Mouse (Mus musculus) adrenal gland, adult 8-10 months (tissue): ENCODE results near the gene Hist1h2ad. TPM values are rescaled to one million over a fixed set of nuclear protein-coding genes. Genes with fewer than 3 reads are reported as not detected.
"Not testable (repeated sequence)": the region's sequence is repeated elsewhere in the genome, so short reads cannot be mapped to it uniquely, and the experiment has no call there.

Experiments
- DNase-seq: peaks from one replicate; pipeline ENCODE4 v3.0.0; 2022
- total RNA-seq, 4 experiments: library from RNA; stranded (reverse); gene quantifications; 2 replicates each; pipeline ENCODE4 v1.2.4; 2022

The Hist1h2ad gene
- total RNA-seq, result 1 to 10 TPM; 4.8 to 9.8 (median 5.8) TPM

- DNase-seq, result peak; percentile 89
Measured at GRCm38 (mm10) chr13:23573898-23574524, at the start of gene Hist1h2ad, which contains the start of gene Hist1h2bf. Hist1h2ad (plus strand) TSS chr13:23574381. Hist1h2bf (minus strand) TSS chr13:23574196.

- peak; percentile 66 for DNase-seq
Measured at GRCm38 (mm10) chr13:23524654-23525053, 49.5 kb upstream of the Hist1h2ad start.

GRCm38 (mm10) chr13:23525901-23526300 is 48.3 kb upstream of the Hist1h2ad start:
- DNase-seq, result no peak

GRCm38 (mm10) chr13:23526312-23526711 is 47.9 kb upstream of the Hist1h2ad start:
- DNase-seq, result peak; percentile 88

GRCm38 (mm10) chr13:23529005-23529404 is 45.2 kb upstream of the Hist1h2ad start:
- no peak for DNase-seq

- DNase-seq, result no peak
Measured at GRCm38 (mm10) chr13:23529480-23530165, 44.6 kb upstream of the Hist1h2ad start.

GRCm38 (mm10) chr13:23530181-23530900 is 43.8 kb upstream of the Hist1h2ad start:
- peak; percentile 52 for DNase-seq

GRCm38 (mm10) chr13:23530901-23531875 is 43.0 kb upstream of the Hist1h2ad start, which contains the start of gene Hist1h4h:
Hist1h4h (plus strand) TSS chr13:23531050.
- DNase-seq, result peak; percentile 97

GRCm38 (mm10) chr13:23532262-23533075 is 41.7 kb upstream of the Hist1h2ad start:
- DNase-seq, result no peak

GRCm38 (mm10) chr13:23533560-23534367 is 40.4 kb upstream of the Hist1h2ad start, which contains the start of gene Hist1h2af:
Hist1h2af (plus strand) TSS chr13:23533906.
- peak; percentile 59 for DNase-seq

- no peak for DNase-seq
Measured at GRCm38 (mm10) chr13:23534368-23535131, 39.6 kb upstream of the Hist1h2ad start.

- peak; percentile 86 for DNase-seq
Measured at GRCm38 (mm10) chr13:23535137-23536075, 38.8 kb upstream of the Hist1h2ad start, which contains the start of gene Hist1h3g. Hist1h3g (plus strand) TSS chr13:23535422.

- DNase-seq, result no peak
Measured at GRCm38 (mm10) chr13:23536076-23536822, 37.9 kb upstream of the Hist1h2ad start.

- DNase-seq, result no peak
Measured at GRCm38 (mm10) chr13:23537006-23537710, 37.0 kb upstream of the Hist1h2ad start.

- DNase-seq, result no peak
Measured at GRCm38 (mm10) chr13:23538249-23538648, 35.9 kb upstream of the Hist1h2ad start.

- DNase-seq, result not testable (repeated sequence)
Measured at GRCm38 (mm10) chr13:23539821-23540220, 34.4 kb upstream of the Hist1h2ad start.
